Mouse (Mus musculus) G1E-ER4 (cell line): ENCODE data around the gene Mad1l1. TPM values are rescaled to one million over a fixed set of nuclear protein-coding genes. Genes with fewer than 3 reads are reported as not detected.

ENCODE experiments used
- GATA1 ChIP-seq: IDR thresholded peaks from one replicate; pipeline ENCODE4 v1.8.0; 2012; ENCODE audit warnings: low read length, inconsistent platforms
- polyA plus RNA-seq: library from polyadenylated mRNA; stranded (reverse); fragments of >175 nt; gene quantifications from 2 replicates; pipeline ENCODE4 v1.2.3, GENCODE M21; 2012

Mad1l1 gene
- polyA plus RNA-seq, 1 experiment = 35.6 TPM

DNA sequence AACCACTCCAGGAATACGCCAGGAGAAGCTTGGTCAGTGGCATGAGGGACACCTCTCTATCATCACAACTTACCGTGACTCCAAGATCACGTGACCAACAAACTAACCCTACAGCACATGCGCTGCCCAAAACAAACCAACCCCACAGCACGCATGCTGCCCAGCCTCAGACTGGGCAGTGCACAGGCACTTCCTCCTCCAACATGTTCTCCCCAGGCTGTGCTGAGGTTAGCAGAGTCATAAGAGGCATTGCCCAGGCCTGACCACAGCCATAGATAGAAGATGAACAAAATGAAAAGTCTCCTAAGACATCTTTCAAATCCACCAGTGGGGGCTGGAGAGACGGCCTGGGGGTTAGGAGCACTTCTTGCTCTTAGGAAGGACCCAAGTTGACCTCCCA lies 135.6 kb downstream of the Mad1l1 start:
- no peak for TF ChIP-seq GATA1

DNA sequence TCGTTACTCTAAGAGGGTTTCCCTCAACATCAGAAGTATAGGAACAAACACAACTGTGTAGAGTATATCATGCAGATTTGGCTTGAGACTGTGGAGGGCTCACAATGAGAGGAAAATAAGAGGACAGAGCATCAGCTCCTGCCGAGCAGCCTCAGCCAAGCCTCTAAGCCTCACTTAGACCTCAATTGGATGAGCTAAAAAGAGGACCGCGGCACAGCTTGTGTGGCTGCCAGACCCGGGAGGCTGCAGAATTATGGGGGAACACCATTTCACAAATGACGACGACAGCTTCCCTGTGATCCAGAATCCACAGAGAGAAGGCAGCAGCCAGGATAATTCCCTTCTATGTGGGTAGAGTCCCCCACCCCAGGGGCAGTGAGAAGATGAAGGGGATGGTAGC lies 138.0 kb downstream of the Mad1l1 start:
- TF ChIP-seq GATA1 = no peak

DNA sequence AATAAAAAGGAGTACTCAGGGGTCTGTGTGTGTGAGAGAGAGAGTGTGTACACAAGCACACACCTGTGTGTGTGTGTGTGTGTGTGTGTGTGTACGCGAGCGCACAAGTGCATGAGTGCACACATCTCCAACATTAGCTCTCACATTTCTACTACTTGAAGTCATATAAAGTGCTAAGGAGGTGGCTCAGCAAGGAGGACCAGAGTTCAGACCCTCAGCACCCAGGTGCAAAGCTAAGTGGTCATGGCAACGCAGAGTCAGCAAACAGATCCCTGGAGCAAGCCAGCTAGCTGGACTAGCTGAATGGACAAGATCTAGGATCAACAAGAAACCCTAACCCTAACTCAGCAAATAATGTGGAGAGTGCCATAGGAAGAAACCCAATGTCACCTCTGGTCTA lies 139.0 kb downstream of the Mad1l1 start:
- TF ChIP-seq GATA1 = no peak

DNA sequence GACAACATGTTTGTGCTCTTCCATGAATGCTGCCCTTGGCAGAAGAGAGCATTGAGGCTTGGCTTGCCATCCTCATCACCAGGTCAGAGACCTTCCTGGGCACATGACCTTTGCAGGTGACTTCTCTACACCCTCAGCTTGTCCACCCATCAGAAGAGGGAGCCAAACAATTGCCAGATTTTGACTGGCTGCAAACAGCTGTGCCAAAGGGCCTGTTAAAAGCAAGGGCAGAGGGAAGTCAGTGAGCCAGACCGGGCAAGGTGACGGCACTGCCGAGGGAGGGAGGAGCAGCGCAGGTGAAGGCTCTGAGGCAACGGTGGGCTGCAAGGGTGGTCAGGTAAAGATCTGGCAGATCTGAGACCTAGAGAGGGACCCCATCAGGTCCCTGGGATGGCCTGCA lies 141.3 kb downstream of the Mad1l1 start:
- no peak for TF ChIP-seq GATA1

DNA sequence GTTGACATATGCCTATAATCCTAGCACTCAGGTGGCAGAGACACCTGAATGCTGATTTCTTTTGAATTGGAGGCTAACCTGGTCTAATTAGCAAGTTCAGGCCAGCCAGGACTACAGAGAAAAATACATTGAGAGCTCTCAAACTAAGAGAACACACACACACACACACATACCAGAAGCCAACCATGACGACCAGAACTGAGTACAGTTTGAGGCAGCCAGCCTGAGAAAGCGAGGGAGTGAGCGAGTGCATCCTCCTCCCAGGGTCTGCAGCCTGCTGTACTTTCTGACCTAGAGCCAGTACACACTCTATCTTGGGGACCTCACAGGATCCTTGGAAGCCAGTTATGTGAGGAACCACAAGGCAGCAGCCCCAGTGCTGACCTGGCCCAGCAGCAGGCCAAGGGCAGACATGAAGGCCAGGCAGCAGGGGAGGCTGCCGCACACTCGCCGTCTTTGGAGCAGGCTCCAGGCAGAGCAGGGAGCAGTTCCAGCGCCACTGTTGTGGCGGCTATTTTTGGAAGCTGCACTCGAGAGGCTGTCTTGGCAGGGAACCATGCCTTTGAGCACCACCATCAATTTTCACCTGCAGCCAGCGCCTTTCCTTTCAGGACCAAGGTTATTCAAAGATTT lies 143.2 kb downstream of the Mad1l1 start:
- TF ChIP-seq GATA1 = no peak

DNA sequence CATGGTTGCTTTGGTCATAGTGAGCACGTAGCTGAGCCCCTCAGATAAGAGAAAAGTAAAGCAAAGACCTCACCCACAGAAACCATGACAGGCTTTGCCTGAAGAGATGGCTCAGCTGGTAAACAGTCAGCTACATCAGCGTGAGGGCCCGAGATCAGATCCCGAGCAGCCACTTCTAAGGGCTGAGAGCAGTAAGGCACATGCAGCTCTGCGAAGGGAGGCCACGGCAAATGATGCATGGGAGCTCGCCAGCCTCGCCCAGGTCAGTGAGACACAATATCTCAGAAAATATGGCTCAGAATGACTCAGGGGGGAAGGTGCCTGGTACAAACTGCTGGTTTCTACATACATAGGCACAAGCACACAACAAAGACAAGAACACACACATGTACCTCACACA lies 143.8 kb downstream of the Mad1l1 start:
- no peak for TF ChIP-seq GATA1

DNA sequence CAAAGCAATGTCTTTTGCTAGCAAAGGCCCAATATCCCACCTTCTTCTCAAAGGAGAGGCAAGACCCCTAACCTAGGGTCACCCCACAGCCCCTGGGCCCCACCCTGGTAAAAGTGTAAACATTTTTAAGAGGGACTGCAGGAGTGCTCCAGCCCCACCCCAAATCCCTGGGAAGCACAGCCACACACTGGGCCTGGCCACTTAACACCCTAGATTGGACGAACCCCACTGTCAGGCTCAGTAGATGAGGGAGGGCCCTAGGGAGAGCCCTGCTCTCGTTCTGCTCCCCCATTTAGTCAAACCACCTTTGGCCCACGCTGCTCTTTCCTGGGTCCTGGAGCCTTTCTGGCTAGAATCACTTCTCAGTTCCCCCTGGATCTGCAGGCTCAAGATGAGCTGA lies 145.0 kb downstream of the Mad1l1 start:
- no peak for TF ChIP-seq GATA1

DNA sequence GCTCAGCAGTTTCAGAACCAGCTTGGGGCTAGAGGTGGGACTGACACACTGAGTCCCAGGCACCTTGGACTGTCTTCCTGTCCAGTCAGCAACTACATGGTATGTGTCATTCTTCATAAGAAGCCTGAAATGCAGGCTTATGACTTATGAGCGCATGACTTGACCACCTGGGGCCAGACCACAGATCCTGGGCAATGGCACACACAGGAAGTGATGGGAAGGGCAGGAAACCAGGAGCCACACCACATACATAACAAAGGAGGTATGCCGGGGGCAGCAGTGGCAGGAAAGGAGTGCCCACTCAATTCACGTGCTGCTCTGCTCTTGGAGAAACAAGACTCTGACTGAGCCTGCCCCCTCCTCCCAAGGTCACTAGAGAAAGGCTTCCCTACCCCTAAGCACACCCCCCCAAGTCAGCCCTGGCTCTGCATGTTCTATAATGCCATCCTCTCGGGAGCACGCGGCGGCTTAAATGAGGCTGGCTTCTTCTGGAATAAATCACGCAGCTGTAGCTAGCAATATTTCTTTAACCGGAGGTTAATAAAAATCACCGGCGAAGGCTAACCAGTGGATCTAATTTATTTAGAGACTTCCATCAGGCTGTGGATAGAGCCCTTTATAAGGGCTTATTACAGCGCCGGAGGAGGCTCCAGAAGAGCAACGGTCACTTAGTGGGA lies 146.4 kb downstream of the Mad1l1 start:
- TF ChIP-seq GATA1 = no peak

DNA sequence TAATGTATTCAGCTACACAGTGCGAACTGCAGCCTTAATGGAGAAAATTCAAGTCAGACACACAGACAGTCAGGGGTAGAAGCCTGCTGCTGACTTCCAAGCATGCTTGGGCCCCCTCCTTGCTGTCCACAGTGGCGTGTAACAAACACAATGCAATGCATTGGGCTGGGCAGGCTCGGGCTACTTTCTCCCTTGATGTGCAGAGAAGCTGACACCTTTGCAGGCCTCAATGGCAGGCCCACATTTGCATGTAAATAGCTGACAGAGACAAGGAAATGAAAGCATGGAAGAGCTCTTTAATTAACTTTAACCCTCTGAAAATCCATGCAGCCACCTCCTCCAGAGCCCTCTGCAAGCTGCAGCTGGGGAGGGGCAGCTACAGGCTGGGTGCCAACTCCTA lies 147.3 kb downstream of the Mad1l1 start:
- no peak for TF ChIP-seq GATA1

DNA sequence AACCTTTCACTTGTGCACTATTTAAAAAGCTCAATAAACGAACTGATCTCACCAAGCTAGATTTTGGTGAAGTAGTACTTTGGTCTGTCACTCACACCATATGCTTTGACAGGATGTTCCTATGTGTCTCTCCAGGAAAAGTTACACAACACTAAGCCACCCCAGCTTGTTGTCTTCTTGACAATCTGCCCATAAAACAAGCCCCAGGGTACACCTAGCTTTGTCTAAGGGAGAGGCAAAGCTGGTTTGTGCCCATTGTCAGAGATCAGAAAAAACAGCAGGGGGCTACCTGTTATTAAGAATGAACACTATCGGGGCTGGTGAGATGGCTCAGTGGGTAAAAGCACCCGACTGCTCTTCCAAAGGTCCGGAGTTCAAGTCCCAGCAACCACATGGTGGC lies 148.2 kb downstream of the Mad1l1 start:
- TF ChIP-seq GATA1 = no peak

DNA sequence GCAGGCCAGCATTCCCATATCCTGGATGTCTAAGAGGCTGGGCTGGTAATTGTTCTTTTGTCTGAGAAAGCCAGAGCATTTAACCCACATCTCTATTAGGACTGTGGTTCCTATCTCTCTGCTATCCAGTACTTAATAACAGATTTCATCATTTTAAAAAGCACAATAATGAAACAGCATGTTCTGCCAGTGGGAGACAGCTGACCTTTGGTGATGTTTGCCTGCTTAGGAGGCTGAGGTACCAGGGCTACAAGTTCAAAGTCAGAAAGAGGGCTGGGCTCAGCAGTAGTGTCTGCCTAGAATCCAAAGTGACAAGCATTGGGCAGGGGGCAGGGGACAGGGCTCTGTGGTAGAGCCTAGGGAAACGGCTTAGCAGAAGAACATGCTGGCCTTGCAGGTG lies 149.6 kb downstream of the Mad1l1 start:
- TF ChIP-seq GATA1 = no peak

DNA sequence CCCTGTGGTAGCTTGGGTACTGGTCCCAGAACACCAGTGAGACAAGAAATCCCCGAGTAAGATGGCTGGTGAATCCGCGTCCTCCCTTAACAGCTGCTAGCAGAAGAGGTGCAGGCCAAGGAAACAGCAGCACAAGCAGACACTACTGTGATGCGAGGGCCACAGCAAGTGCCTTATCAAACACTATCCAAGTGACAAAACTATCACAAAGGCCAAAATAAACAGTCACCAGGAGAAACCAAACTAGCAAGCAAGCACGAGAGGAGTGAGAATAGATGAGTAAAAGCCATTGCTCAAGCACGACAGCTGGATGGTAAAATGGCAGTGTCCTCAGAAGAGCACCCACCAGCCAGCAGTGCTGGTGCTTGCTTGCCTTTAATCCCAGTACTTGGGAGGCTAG lies 153.8 kb downstream of the Mad1l1 start:
- TF ChIP-seq GATA1 = no peak

DNA sequence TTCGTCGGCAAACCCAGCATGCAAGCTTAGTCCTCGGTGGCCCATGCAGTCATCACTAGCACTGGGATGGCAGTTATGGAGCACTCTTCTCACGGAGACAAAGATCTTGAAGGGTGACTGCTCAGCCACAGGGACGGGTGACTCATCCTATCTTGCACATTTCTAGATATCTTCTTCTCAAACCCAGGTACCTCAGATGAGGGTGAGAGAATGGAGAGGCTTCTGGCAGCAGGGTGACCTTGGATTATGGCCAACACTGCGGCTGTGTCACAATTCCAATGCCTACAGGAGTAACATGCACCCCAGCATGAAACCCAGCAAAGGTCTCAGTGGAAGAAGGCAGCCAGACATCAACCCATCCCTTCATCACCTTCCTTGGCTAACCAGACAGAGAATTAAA lies 154.3 kb downstream of the Mad1l1 start:
- TF ChIP-seq GATA1 = no peak

DNA sequence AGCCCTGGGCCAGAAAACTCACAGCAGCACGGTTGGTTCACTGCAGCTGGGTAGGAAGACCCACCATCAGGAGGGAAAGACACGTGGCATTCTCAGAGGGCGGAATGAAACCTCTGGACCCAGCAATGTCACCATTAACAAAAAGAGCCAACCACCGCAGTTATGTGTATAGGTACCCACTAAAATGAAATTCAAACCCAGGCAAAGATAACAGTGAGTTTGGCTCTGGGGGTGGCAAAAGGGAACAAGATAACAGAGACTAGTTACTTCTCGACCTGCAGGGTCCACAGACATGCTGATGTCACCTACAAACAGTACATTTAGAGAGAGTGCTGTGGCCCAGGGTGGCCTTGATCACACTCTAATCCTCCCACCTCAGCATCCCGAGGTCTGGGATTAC lies 157.4 kb downstream of the Mad1l1 start:
- no peak for TF ChIP-seq GATA1

DNA sequence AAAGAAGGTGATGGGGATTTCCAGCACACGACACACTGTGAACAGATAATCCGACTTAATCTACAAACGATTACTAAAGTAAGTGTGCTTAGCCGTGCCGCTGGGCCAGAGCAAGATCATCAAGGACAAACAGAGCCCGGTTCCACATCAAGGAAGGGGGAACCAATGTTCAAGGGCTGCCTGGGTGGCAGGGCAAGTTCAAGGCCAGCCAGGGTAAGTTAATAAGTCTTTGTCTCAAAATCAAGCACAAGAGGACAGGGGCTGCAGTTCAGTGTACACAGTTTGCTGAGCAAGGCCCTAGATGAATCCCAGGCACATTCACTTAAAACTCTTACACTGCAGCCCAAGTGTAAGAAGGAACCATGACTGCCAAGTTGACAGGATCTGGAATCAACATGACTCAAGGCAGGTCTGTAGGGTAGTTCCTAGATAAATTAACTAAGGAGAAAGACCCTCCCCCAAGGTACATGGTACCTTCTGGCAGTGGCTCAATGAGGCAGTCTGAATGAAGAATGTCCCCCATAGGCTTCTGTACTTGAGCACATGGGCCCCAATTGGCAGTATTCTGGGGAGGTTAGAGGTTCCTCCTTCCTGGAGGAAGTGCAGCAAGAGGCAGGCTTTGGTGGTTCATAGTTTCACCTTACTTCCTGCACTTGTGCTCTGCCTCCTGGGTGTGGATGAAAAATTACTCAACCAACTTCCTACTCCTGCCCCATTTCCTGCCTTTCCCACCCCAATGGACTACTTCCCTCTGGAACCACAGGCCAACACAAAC lies 159.1 kb downstream of the Mad1l1 start:
- TF ChIP-seq GATA1 = no peak

DNA sequence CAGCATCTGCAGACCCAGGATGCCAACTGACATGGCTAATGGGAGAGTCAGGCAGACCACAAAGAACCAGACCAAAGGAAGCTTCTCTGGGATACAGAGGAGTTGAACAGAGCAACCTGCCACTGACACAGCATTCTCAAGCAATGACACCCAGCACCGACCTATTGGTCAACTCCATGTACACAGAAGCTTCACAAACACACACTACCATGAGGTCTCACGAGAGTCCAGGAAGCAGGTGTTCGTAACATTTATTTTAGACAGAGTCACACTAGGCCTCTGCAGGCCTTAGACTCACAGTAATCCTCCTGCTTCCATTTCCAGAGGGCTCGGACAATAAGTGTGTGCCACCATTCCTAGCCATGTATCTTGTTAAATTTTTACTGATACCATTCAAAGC lies 162.3 kb downstream of the Mad1l1 start:
- no peak for TF ChIP-seq GATA1
